Comparison of ENCODE assay signal across 19 mouse cellular contexts in the genomic region with DNA sequence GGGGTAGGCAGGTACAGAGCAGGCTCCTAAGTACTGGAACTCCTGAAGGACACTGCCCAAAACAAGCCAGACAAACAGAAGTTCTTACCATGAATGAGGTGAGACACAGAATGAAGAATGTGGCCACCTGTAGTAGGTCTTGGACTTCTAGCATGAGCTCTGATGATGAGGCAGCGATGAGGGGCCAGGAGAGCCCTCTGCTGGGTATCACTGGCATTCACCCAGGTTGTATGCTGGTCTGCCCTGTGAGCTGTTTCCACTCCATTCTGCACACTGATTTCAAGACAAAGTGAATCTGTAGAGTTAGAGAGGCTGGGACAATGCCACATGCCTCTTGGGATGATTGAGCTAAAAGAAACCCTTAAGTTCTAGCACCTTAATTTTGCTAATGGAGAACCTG.
DNase-seq lines count a peak whose midpoint lies in the region; ATAC-seq and TF ChIP-seq lines count a peak whose summit lies in the region.
"Had no signal": no experiment of that assay in that cellular context is flagged by ENCODE, and none has a peak within 500 bp of the region (broad histone marks: within the 10 kb centered on the region; RNA-seq: fewer than 3 reads in every experiment).

No protein-coding gene starts in this region.

- no peaks in the 10 kb centered on the region for H3K27me3 ChIP-seq in cerebellum, adult 2 months (ENCODE audit: control insufficient read depth, insufficient read depth, low read length)
- no peaks in the 10 kb centered on the region for H3K27me3 ChIP-seq in intestine, postnatal 0 days (replicated peaks; ENCODE audit: control insufficient read depth, insufficient read depth, low read length)
- H3K27me3 ChIP-seq in intestine, embryonic 15.5 days (replicated peaks) = no peaks in the 10 kb centered on the region
- H3K27me3 ChIP-seq in midbrain, embryonic 11.5 days (ENCODE audit: control insufficient read depth, insufficient read depth, low read length) = no peaks in the 10 kb centered on the region
- H3K27me3 ChIP-seq in midbrain, embryonic 10.5 days (ENCODE audit: low read depth, poor library complexity, severe bottlenecking) = no peaks in the 10 kb centered on the region
- H3K27me3 ChIP-seq: embryonic facial prominence, embryonic 15.5 days had no signal

- TF ChIP-seq POLR2A in cerebellum, adult 2 months (IDR thresholded peaks at IDR 0.05; ENCODE audit: borderline replicate concordance, insufficient read depth, low read length) = no peak

- WGBS in cerebellum, adult 2 months = 81% methylated on average over 1 of the region's 1 CpGs
- 67% methylated on average over 1 of the region's 1 CpGs for WGBS in intestine, postnatal 0 days
- WGBS in intestine, embryonic 15.5 days = 76% methylated on average over 1 of the region's 1 CpGs
- 75% methylated on average over 1 of the region's 1 CpGs for WGBS in midbrain, embryonic 11.5 days
- WGBS in midbrain, embryonic 10.5 days = 80% methylated on average over 1 of the region's 1 CpGs

- H3K9me3 ChIP-seq in intestine, postnatal 0 days (ENCODE audit: control insufficient read depth) = no peaks in the 10 kb centered on the region
- no peaks in the 10 kb centered on the region for H3K9me3 ChIP-seq in intestine, embryonic 15.5 days
- H3K9me3 ChIP-seq in midbrain, embryonic 11.5 days (ENCODE audit: control insufficient read depth, low read length) = no peaks in the 10 kb centered on the region
- no peaks in the 10 kb centered on the region for H3K9me3 ChIP-seq in midbrain, embryonic 10.5 days (replicated peaks)
- H3K9me3 ChIP-seq: embryonic facial prominence, embryonic 15.5 days; hindbrain, embryonic 10.5 days had no signal

- no peak overlapping the region for H3K9ac ChIP-seq in intestine, postnatal 0 days (ENCODE audit: low read depth, low read length)
- no peak overlapping the region for H3K9ac ChIP-seq in intestine, embryonic 15.5 days
- H3K9ac ChIP-seq in midbrain, embryonic 11.5 days (ENCODE audit: low read length) = no peak overlapping the region
- H3K9ac ChIP-seq: embryonic facial prominence, embryonic 15.5 days had no signal

- no peak for ATAC-seq in intestine, postnatal 0 days
- ATAC-seq in intestine, embryonic 15.5 days = no peak
- no peak for ATAC-seq in midbrain, embryonic 11.5 days (ENCODE audit: low FRiP score)

- H3K27ac ChIP-seq in cerebellum, adult 2 months (ENCODE audit: insufficient read depth, low read length) = no peak overlapping the region
- no peak overlapping the region for H3K27ac ChIP-seq in intestine, postnatal 0 days (ENCODE audit: low read depth, low read length)
- H3K27ac ChIP-seq in intestine, embryonic 15.5 days = no peak overlapping the region
- H3K27ac ChIP-seq in midbrain, embryonic 11.5 days (ENCODE audit: low read depth, low read length) = no peak overlapping the region
- no peak overlapping the region for H3K27ac ChIP-seq in midbrain, embryonic 10.5 days (replicated peaks)
- H3K27ac ChIP-seq: embryonic facial prominence, embryonic 15.5 days; hindbrain, embryonic 10.5 days had no signal

- H3K36me3 ChIP-seq in intestine, postnatal 0 days (ENCODE audit: control insufficient read depth, insufficient read depth) = no peaks in the 10 kb centered on the region
- no peaks in the 10 kb centered on the region for H3K36me3 ChIP-seq in intestine, embryonic 15.5 days
- H3K36me3 ChIP-seq in midbrain, embryonic 11.5 days (ENCODE audit: control insufficient read depth, insufficient read depth, low read length) = no peaks in the 10 kb centered on the region
- H3K36me3 ChIP-seq in midbrain, embryonic 10.5 days = no peaks in the 10 kb centered on the region
- H3K36me3 ChIP-seq: embryonic facial prominence, embryonic 15.5 days; hindbrain, embryonic 10.5 days had no signal

- H3K4me2 ChIP-seq in intestine, postnatal 0 days (replicated peaks; ENCODE audit: low read depth) = no peak overlapping the region
- H3K4me2 ChIP-seq in intestine, embryonic 15.5 days (replicated peaks) = no peak overlapping the region
- no peak overlapping the region for H3K4me2 ChIP-seq in midbrain, embryonic 11.5 days
- H3K4me2 ChIP-seq: embryonic facial prominence, embryonic 15.5 days had no signal

- 0 out of 2 replicates have a peak, but pooled peaks have one; percentile 9 for TF ChIP-seq CTCF in cerebellum, adult 2 months (IDR thresholded peaks at IDR 0.05; ENCODE audit: borderline replicate concordance, insufficient read depth, low read depth, low read length)
- TF ChIP-seq CTCF in intestine, postnatal 0 days (IDR thresholded peaks at IDR 0.05; ENCODE audit: low read depth) = peak; percentile 37; the same call in 1 of the 2 replicates

- peak in 1 of 2 experiments; percentile 37 for DNase-seq in cerebellum, adult 2 months
- DNase-seq in cerebellum, adult 9-11 months = no peak
- DNase-seq in midbrain, embryonic 11.5 days (ENCODE audit: low spot score, missing footprints) = peak; percentile 4
- no peak for DNase-seq in midbrain, embryonic 10.5 days (ENCODE audit: low spot score)
- DNase-seq in brain, adult 2 months (ENCODE audit: low read depth, low spot score) = peak; percentile 62
- no peak for DNase-seq in spleen, postnatal 36 days (ENCODE audit: low spot score in 2 of 2)
- DNase-seq: embryo, embryonic 11 days; gastrocnemius, postnatal 14 days; heart, adult 18-20 months; kidney, adult 8-10 months; kidney, postnatal 4 days; lung, adult 2 months; lung, postnatal 36 days; right cerebral cortex, adult 18-20 months; thymus, adult 2 months had no signal

- H3K4me3 ChIP-seq in cerebellum, adult 2 months (replicated peaks; ENCODE audit: insufficient read depth, low read depth, low read length) = no peak overlapping the region
- no peak overlapping the region for H3K4me3 ChIP-seq in intestine, postnatal 0 days (ENCODE audit: low read depth, low read length)
- no peak overlapping the region for H3K4me3 ChIP-seq in intestine, embryonic 15.5 days (replicated peaks)
- no peak overlapping the region for H3K4me3 ChIP-seq in midbrain, embryonic 11.5 days (ENCODE audit: low read depth, low read length)
- no peak overlapping the region for H3K4me3 ChIP-seq in midbrain, embryonic 10.5 days
- H3K4me3 ChIP-seq: embryonic facial prominence, embryonic 15.5 days; hindbrain, embryonic 10.5 days had no signal

- H3K4me1 ChIP-seq in cerebellum, adult 2 months (ENCODE audit: control insufficient read depth, insufficient read depth, low read length) = peaks cover 55% of the 10 kb centered on the region
- no peaks in the 10 kb centered on the region for H3K4me1 ChIP-seq in intestine, postnatal 0 days (replicated peaks; ENCODE audit: control insufficient read depth, insufficient read depth, low read length)
- no peaks in the 10 kb centered on the region for H3K4me1 ChIP-seq in intestine, embryonic 15.5 days (replicated peaks)
- no peaks in the 10 kb centered on the region for H3K4me1 ChIP-seq in midbrain, embryonic 11.5 days (ENCODE audit: control insufficient read depth, insufficient read depth, low read length)
- H3K4me1 ChIP-seq in midbrain, embryonic 10.5 days = peaks cover 6% of the 10 kb centered on the region; the same call in 1 of the 2 replicates
- H3K4me1 ChIP-seq: embryonic facial prominence, embryonic 15.5 days had no signal

Comparison
In these comparisons a context has a peak if more than half of its experiments do, and no peak if none do; other contexts are left out.
1. DNase-seq: peak in midbrain, embryonic 11.5 days (single experiment) and brain, adult 2 months (single experiment); none in cerebellum, adult 9-11 months (single experiment), midbrain, embryonic 10.5 days (single experiment) and spleen, postnatal 36 days (0 of 2).